ENCODE assay signal across 8 mouse cellular contexts in the genomic region with DNA sequence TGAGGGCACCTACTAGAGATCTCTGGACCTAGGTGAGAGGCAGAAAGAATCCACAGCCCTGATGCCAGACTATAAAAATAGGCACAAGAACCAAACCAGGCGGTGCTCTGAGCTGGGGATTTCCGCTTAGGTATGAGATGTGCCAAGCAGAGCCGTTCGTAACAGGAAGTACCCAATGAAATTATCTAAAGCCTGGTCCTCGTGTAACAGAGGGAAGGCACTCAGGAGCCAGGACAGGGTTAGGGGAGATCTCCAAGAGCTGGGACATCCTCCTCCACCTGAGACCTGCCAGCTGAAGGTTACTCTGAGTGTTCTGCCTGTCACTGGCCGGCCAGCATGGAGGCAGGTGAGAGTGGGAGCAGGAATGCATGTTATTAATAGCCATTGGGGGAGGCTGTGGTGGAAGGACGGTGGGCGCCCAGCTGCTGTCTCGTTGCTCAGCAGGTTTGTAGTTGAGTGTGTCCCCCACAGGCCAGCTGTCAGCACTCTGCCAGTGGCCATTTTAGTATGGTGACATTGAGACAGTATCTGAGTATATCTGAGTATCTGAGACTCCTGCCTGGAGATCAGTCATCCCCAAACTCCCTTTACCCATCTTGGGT. TPM values are rescaled to one million over a fixed set of nuclear protein-coding genes. Genes with fewer than 3 reads are reported as not detected.
DNase-seq lines count a peak whose midpoint lies in the region; ATAC-seq and TF ChIP-seq lines count a peak whose summit lies in the region.
"Had no signal": no experiment of that assay in that cellular context is flagged by ENCODE, and none has a peak within 500 bp of the region (broad histone marks: within the 10 kb centered on the region; RNA-seq: fewer than 3 reads in every experiment).

No protein-coding gene starts in this region.

- no peaks in the 10 kb centered on the region for H3K27me3 ChIP-seq in kidney, embryonic 14.5 days (ENCODE audit: control insufficient read depth, insufficient read depth, low read length)
- no peaks in the 10 kb centered on the region for H3K27me3 ChIP-seq in embryonic facial prominence, embryonic 15.5 days
- no peaks in the 10 kb centered on the region for H3K27me3 ChIP-seq in limb, embryonic 14.5 days (ENCODE audit: control insufficient read depth, insufficient read depth, low read length)
- H3K27me3 ChIP-seq: Patski had no signal

- no peaks in the 10 kb centered on the region for H3K9me3 ChIP-seq in kidney, embryonic 14.5 days (ENCODE audit: control insufficient read depth, low read length)
- no peaks in the 10 kb centered on the region for H3K9me3 ChIP-seq in embryonic facial prominence, embryonic 15.5 days (replicated peaks)
- H3K9me3 ChIP-seq in limb, embryonic 14.5 days (ENCODE audit: control insufficient read depth, low read length) = no peaks in the 10 kb centered on the region

- no peak overlapping the region for H3K4me2 ChIP-seq in kidney, embryonic 14.5 days (replicated peaks; ENCODE audit: low read depth, low read length)
- no peak overlapping the region for H3K4me2 ChIP-seq in embryonic facial prominence, embryonic 15.5 days (replicated peaks)
- H3K4me2 ChIP-seq in limb, embryonic 14.5 days (replicated peaks; ENCODE audit: low read depth, low read length, severe bottlenecking) = no peak overlapping the region

- peak overlapping the region; percentile 95 for H3K27ac ChIP-seq in kidney, embryonic 14.5 days (ENCODE audit: low read depth, low read length)
- peak overlapping the region; percentile 80 for H3K27ac ChIP-seq in embryonic facial prominence, embryonic 15.5 days (replicated peaks)
- H3K27ac ChIP-seq in limb, embryonic 14.5 days (replicated peaks; ENCODE audit: low read depth, low read length) = peak overlapping the region; percentile 61

- WGBS in kidney, embryonic 14.5 days = 48% methylated on average over 9 of the region's 9 CpGs
- 57% methylated on average over 9 of the region's 9 CpGs for WGBS in embryonic facial prominence, embryonic 15.5 days
- WGBS in limb, embryonic 14.5 days = 59% methylated on average over 9 of the region's 9 CpGs

- no peaks in the 10 kb centered on the region; the same call in 1 of the 2 replicates for H3K36me3 ChIP-seq in kidney, embryonic 14.5 days (ENCODE audit: control insufficient read depth, insufficient read depth, low read length)
- no peaks in the 10 kb centered on the region for H3K36me3 ChIP-seq in embryonic facial prominence, embryonic 15.5 days
- H3K36me3 ChIP-seq in limb, embryonic 14.5 days (ENCODE audit: control insufficient read depth, insufficient read depth, low read length) = no peaks in the 10 kb centered on the region

- no peak overlapping the region for H3K4me3 ChIP-seq in kidney, embryonic 14.5 days (ENCODE audit: low read length)
- no peak overlapping the region for H3K4me3 ChIP-seq in embryonic facial prominence, embryonic 15.5 days (replicated peaks)
- no peak overlapping the region for H3K4me3 ChIP-seq in limb, embryonic 14.5 days (replicated peaks; ENCODE audit: low read length)

- H3K9ac ChIP-seq in kidney, embryonic 14.5 days (ENCODE audit: low read depth, low read length) = 0 out of 2 replicates have a peak overlapping the region, but pooled peaks have one; percentile 40
- H3K9ac ChIP-seq in embryonic facial prominence, embryonic 15.5 days = no peak overlapping the region; the same call in 1 of the 2 replicates
- peak overlapping the region; percentile 2; the same call in 1 of the 2 replicates for H3K9ac ChIP-seq in limb, embryonic 14.5 days (ENCODE audit: low read depth, low read length, severe bottlenecking)

- DNase-seq in kidney, adult 9 months = no peak
- DNase-seq in limb, embryonic 14.5 days (ENCODE audit: low spot score) = no peak
- DNase-seq in thymus, postnatal 10 days (ENCODE audit: low spot score in 2 of 2) = no peak
- no peak for DNase-seq in embryo, embryonic 11 days

- no peak for TF ChIP-seq POLR2A in limb, embryonic 14.5 days (IDR thresholded peaks at IDR 0.05; ENCODE audit: borderline replicate concordance, extremely low read depth, insufficient read depth, insufficient read length)

- ATAC-seq in kidney, embryonic 14.5 days (ENCODE audit: low FRiP score, low TSS enrichment) = 0 out of 2 replicates have a peak, but pooled peaks have one; percentile 10
- peak; percentile 84 for ATAC-seq in activated CD4-positive, CD25-positive, alpha-beta regulatory T cell, adult 4 months
- ATAC-seq in embryonic facial prominence, embryonic 15.5 days (ENCODE audit: insufficient number of reproducible peaks, low FRiP score, low TSS enrichment, low read depth) = no peak
- no peak for ATAC-seq in limb, embryonic 14.5 days (ENCODE audit: low FRiP score, low read depth)
- ATAC-seq: Patski had no signal

- H3K4me1 ChIP-seq in kidney, embryonic 14.5 days (ENCODE audit: control insufficient read depth, insufficient read depth, low read length) = peaks cover 41% of the 10 kb centered on the region
- H3K4me1 ChIP-seq in embryonic facial prominence, embryonic 15.5 days = peaks cover 63% of the 10 kb centered on the region
- H3K4me1 ChIP-seq in limb, embryonic 14.5 days (ENCODE audit: control insufficient read depth, insufficient read depth, low read length) = peaks cover 42% of the 10 kb centered on the region

RNA-seq across cellular contexts. Expression of a gene that starts 17.7 kb away (rescaled TPM):
- 11.2 and 11.4 TPM in 2 replicates for polyA plus RNA-seq in kidney, embryonic 14.5 days (2014; fragmentation: Nextera tagmentation; extraction: Ambion mirVana)
- under 1 TPM in 1 of 2 experiments, not detected in 1; 0.21 TPM for polyA plus RNA-seq in activated CD4-positive, CD25-positive, alpha-beta regulatory T cell, adult 4 months (2017; shearing (Covaris generic))
- 13.8 and 15.8 TPM in 2 replicates for polyA plus RNA-seq in embryonic facial prominence, embryonic 15.5 days (2015; fragmentation: Nextera tagmentation; extraction: Ambion mirVana)
- 78.7 and 115 TPM in 2 replicates for polyA plus RNA-seq in limb, embryonic 14.5 days (2012; rRNA removed)
- 19.1 and 28.0 TPM in 2 replicates for polyA plus RNA-seq in limb, embryonic 14.5 days (2014; fragmentation: Nextera tagmentation; extraction: Ambion mirVana)

Comparison
In these comparisons a context has a peak if more than half of its experiments do, and no peak if none do; other contexts are left out.
1. ATAC-seq: peak in kidney, embryonic 14.5 days (single experiment) and activated CD4-positive, CD25-positive, alpha-beta regulatory T cell, adult 4 months (single experiment); none in embryonic facial prominence, embryonic 15.5 days (single experiment) and limb, embryonic 14.5 days (single experiment).
2. RNA of a gene that starts 17.7 kb away (polyA plus RNA-seq): 19.1 to 115 TPM in limb, embryonic 14.5 days, 13.8 to 15.8 TPM in embryonic facial prominence, embryonic 15.5 days and 11.2 to 11.4 TPM in kidney, embryonic 14.5 days; 0.21 TPM in activated CD4-positive, CD25-positive, alpha-beta regulatory T cell, adult 4 months; every median in the first group is over 10 times any median in the second.
3. Peak in every context shown above with its lines, with median percentiles within 50 percentile points of each other: H3K27ac ChIP-seq.